Mouse (Mus musculus) intestine, embryonic 15.5 days (tissue): ENCODE results near the gene Pde4d. TPM values are rescaled to one million over a fixed set of nuclear protein-coding genes. Genes with fewer than 3 reads are reported as not detected.

Experiments
- ATAC-seq: fragments of 200-750 bp; cut with Nextera tagmentation; 2 replicates; pipeline ENCODE4 v1.8.0; 2017; ENCODE audit warnings: moderate TSS enrichment, moderate library complexity
- H3K27ac ChIP-seq: fragments of 300-500 bp; sonication (generic); 2 replicates; pipeline ENCODE4 v1.5.1; 2015; ENCODE audit warnings: mild to moderate bottlenecking, inconsistent platforms
- H3K27me3 ChIP-seq: fragments of 300-500 bp; sonication (generic); replicated peaks from 2 replicates; pipeline ENCODE4 v1.6.1; 2015; ENCODE audit warnings: inconsistent platforms
- H3K36me3 ChIP-seq: fragments of 300-500 bp; sonication (generic); 2 replicates; pipeline ENCODE4 v1.6.1; 2015; ENCODE audit warnings: inconsistent platforms
- H3K4me1 ChIP-seq: fragments of 300-500 bp; sonication (generic); replicated peaks from 2 replicates; pipeline ENCODE4 v1.6.1; 2015; ENCODE audit warnings: inconsistent platforms
- H3K4me2 ChIP-seq: fragments of 300-500 bp; sonication (generic); replicated peaks from 2 replicates; pipeline ENCODE4 v1.6.1; 2015; ENCODE audit warnings: mild to moderate bottlenecking, inconsistent platforms
- H3K4me3 ChIP-seq: fragments of 300-500 bp; sonication (generic); replicated peaks from 2 replicates; pipeline ENCODE4 v1.5.1; 2015; ENCODE audit warnings: inconsistent platforms
- H3K9ac ChIP-seq: fragments of 300-500 bp; sonication (generic); 2 replicates; pipeline ENCODE4 v1.6.1; 2015; ENCODE audit warnings: inconsistent platforms
- H3K9me3 ChIP-seq: fragments of 300-500 bp; sonication (generic); 2 replicates; pipeline ENCODE4 v1.6.1; 2016; ENCODE audit warnings: inconsistent platforms
- WGBS: fragments of 180-500 bp; shearing (Covaris S2); methylation state at CpG from one replicate; pipeline ENCODE4 v1.1.7; 2015; 5-methylcytosine and 5-hydroxymethylcytosine counted together
- polyA plus RNA-seq: library from polyadenylated mRNA; unstranded; fragments of >200 nt; fragmentation: Nextera tagmentation; extraction: Ambion mirVana; gene quantifications from 2 replicates; pipeline ENCODE4 v1.2.1, GENCODE M21; 2015

Gene Pde4d
- polyA plus RNA-seq, 1 experiment from 2014 or later = 18.5 TPM

DNA sequence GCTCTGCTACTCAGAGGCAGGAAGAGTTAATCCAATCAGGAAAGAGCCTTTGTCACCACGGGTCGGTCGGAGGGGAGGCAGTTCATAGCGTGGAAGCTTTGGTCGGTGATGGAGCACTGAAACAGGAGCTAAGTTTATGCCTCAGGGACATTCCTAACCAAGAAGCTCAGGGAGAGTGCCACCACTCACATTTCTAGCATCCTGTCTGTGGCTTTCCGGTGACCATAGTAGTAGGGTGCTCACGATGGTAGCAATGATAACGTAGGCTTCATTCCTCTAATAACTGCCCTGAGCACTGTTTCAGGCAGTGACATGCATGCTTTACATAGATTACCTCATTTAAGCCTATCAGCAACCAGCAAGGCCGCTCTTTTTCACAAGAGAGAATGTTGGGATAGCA, 755.8 kb downstream of the Pde4d start:
- no peak overlapping the region for H3K4me3 ChIP-seq
- H3K9me3 ChIP-seq = no peaks in the 10 kb centered on the region
- ATAC-seq = no peak
- no peaks in the 10 kb centered on the region for H3K36me3 ChIP-seq
- no peaks in the 10 kb centered on the region for H3K27me3 ChIP-seq
- H3K27ac ChIP-seq = no peak overlapping the region
- 38% methylated on average over 9 of the region's 9 CpGs for WGBS
- no peaks in the 10 kb centered on the region for H3K4me1 ChIP-seq
- H3K9ac ChIP-seq = no peak overlapping the region
- H3K4me2 ChIP-seq = no peak overlapping the region

DNA sequence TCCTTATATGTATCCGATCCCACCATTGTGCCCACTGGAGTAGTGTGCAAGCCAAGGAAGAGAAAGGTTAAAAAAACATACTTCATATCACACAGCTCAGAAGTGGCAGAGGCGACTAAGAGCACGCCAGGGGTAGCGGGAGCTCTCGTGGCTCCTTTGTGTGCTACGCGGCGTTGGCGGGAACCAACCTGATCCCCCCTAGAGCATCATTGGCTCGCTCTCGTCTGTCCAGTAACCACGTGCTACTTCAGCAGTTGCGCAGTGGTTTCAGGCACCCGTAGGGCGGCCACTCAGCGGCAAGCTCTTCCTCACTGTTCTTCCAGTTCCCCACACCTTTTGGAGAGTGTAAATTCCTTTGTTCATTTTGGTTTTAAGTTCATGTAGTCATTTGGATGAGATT, 758.9 kb downstream of the Pde4d start:
- ATAC-seq = no peak
- WGBS = 93% methylated on average over 16 of the region's 16 CpGs
- Histone ChIP-seq H3K36me3 (no peaks in the 10 kb centered on the region), H3K9ac (no peak overlapping the region), H3K9me3 (no peaks in the 10 kb centered on the region), H3K27ac (no peak overlapping the region), H3K4me1 (0 out of 2 replicates have a peak, but pooled peaks cover 6% of the 10 kb centered on the region), H3K4me2 (no peak overlapping the region), H3K4me3 (no peak overlapping the region), H3K27me3 (no peaks in the 10 kb centered on the region)

DNA sequence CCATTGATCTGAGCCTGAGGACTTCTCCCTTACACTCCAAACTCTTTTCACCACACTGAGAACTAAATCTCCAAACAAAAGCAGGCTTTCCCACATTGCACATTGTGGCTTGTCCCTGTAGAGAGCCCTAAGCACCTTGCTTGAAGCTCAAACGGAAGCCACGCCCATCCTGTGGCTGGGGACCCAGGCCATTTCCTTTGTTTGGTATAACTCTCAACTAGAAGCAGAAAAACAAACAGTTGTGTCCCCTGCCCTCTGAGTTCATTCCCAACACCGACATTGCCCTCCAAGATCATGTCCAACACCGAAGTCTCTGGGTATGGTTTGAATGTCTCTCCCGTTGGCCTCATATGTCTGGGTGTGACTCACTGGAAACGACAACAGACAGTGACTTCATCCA, 759.7 kb downstream of the Pde4d start:
- H3K36me3 ChIP-seq = no peaks in the 10 kb centered on the region
- H3K9ac ChIP-seq = no peak overlapping the region
- H3K4me3 ChIP-seq = no peak overlapping the region
- no peak overlapping the region for H3K27ac ChIP-seq
- WGBS = 67% methylated on average over 6 of the region's 6 CpGs
- H3K4me2 ChIP-seq = no peak overlapping the region
- H3K27me3 ChIP-seq = no peaks in the 10 kb centered on the region
- H3K9me3 ChIP-seq = no peaks in the 10 kb centered on the region
- ATAC-seq = no peak
- 0 out of 2 replicates have a peak, but pooled peaks cover 6% of the 10 kb centered on the region for H3K4me1 ChIP-seq

DNA sequence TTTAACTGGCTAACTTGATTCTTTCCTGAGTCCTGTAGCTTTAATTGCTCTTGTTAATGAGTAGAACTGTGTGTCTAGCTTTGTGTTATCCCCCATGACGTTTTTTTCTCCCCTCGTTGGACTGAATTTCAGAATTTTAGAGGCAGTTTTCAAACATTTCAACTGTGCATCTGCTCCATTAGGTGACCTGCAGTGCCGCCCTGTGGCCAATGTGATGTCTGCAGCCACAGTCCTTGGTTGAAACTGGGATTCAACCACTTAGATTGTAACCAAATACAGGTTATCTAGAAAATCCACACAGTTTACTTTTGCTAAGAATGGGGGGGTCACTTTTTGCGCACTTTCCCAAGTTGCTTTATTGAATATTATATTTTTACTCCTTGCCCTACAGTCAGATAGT, 760.7 kb downstream of the Pde4d start:
- WGBS = 4% methylated on average over 4 of the region's 4 CpGs
- 0 out of 2 replicates have a peak, but pooled peaks cover 6% of the 10 kb centered on the region for H3K4me1 ChIP-seq
- H3K4me2 ChIP-seq = no peak overlapping the region
- H3K9ac ChIP-seq = no peak overlapping the region
- H3K27me3 ChIP-seq = no peaks in the 10 kb centered on the region
- no peak overlapping the region for H3K4me3 ChIP-seq
- no peaks in the 10 kb centered on the region for H3K9me3 ChIP-seq
- H3K36me3 ChIP-seq = no peaks in the 10 kb centered on the region
- no peak overlapping the region for H3K27ac ChIP-seq
- no peak for ATAC-seq

DNA sequence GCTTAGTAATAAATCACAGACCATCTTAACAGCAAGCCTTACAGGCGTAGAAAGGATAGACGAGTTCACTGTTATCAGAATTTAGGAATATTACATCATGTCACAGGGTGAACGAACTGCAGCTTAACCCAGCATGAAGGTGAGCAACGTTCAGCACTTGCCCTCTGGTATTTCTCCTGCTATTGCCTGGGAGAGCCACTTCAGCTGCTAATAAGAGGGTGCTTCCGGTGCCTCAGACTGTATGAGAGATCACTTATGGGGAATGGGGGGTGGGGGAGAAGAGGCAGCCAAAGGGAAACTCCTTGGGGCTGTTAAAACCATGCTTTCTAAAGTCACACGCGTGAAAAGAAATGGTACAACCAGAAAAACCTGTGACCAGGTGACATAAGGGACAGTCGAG, 761.7 kb downstream of the Pde4d start:
- Histone ChIP-seq H3K9ac (no peak overlapping the region), H3K36me3 (no peaks in the 10 kb centered on the region), H3K9me3 (no peaks in the 10 kb centered on the region), H3K27me3 (no peaks in the 10 kb centered on the region), H3K4me3 (0 out of 2 replicates have a peak overlapping the region, but pooled peaks have one; percentile 22), H3K4me2 (peak overlapping the region; percentile 53), H3K27ac (no peak overlapping the region), H3K4me1 (0 out of 2 replicates have a peak, but pooled peaks cover 6% of the 10 kb centered on the region)
- no peak for ATAC-seq
- WGBS = 44% methylated on average over 8 of the region's 8 CpGs

DNA sequence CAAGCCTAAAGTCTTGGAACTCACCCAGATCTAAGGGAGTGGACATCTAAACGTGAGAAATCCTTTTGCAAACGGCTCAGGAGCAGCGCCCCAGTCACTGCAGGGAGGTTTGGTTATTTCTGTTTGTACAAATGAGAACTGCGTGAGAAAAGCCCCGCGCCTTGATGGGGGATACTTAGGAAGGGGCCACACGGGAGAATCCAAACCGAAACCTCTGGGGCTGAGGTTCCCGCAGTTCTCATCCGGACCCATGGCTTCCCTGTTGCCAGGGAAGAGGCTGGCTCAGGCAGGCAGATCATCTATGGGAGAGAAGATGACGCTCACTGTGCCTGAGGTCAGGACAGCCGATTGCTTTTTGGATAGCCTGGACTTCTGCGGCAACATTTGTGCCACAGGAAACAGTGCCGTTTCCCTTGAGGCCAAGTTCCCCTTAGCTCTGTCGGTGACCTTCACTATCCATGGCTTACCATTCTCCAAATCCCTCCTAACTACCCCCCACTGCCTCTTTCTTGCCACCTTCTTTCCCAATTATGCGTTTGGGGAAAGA, 762.3 kb downstream of the Pde4d start:
- 42% methylated on average over 16 of the region's 16 CpGs for WGBS
- no peaks in the 10 kb centered on the region for H3K36me3 ChIP-seq
- no peak overlapping the region for H3K27ac ChIP-seq
- H3K4me3 ChIP-seq = peak overlapping the region; percentile 22
- 0 out of 2 replicates have a peak, but pooled peaks cover 6% of the 10 kb centered on the region for H3K4me1 ChIP-seq
- no peak overlapping the region for H3K9ac ChIP-seq
- peak overlapping the region; percentile 53 for H3K4me2 ChIP-seq
- H3K9me3 ChIP-seq = no peaks in the 10 kb centered on the region
- no peaks in the 10 kb centered on the region for H3K27me3 ChIP-seq
- ATAC-seq = no peak

DNA sequence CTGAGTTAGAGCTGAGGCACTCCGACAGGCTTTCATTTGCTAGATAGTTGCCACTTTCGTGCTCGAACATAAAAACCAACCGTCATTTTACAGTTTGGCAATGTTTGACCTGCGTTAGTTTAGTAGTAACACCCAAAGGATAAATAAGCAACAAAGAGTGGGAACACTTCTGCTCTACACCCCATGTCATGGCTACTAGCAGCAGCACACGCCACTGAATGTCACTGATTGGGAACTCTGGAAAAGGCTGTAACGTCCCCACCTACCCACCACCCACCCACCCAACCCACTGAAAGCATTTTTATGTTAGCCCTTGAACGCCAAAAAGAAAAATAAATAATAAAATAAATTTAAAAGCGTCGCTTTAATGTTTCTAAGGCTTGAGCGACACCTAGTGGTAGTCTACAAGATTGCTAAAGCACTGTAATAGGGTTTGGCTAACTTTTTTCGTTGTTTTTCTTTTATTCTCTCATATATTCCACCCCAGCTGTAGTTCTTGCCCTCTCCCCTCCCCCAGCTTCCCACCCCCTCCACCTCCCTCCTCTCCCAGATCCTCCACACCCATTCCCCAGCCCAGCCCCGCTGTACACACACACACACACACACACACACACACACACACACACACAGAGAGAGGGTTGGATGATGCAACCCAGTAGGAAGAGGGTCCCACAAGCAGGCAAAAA, 763.2 kb downstream of the Pde4d start:
- 24% methylated on average over 13 of the region's 13 CpGs for WGBS
- Histone ChIP-seq H3K9ac (no peak overlapping the region), H3K27me3 (no peaks in the 10 kb centered on the region), H3K36me3 (no peaks in the 10 kb centered on the region), H3K27ac (no peak overlapping the region), H3K4me2 (peak overlapping the region; percentile 53), H3K4me1 (0 out of 2 replicates have a peak, but pooled peaks cover 6% of the 10 kb centered on the region), H3K4me3 (no peak overlapping the region), H3K9me3 (no peaks in the 10 kb centered on the region)
- ATAC-seq = peak; percentile 41

DNA sequence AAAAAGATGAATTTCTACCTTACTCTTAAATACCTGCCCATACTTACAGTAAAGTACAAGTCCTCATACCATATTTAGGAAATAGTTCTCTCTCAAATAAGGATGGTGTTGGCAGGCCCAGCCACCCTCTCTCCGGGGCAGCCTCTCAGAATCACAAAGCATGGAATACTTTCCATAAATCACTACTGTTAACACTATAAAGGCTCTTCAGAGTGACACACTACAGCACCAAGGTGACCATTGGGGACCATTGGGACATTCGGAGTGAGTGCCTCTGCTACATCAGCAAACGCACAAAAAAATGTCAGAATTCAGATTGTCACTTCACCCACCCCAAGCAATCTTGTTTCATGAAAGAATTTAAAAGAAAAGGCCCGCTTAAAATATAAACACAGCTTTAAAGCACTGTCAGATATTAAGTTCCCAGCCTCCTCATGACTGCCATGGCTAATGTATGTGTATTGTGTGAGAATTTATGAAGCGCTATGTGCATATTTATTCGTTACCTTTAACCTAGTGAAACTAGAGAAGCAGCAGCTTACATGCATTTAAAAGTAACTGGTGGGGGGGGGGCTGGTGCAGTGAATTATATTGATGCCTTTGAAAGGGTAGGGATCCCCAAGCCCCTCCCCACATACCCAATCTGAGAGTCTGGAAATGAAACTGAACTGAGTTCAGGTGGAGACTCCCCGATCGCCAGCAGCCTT, 769.4 kb downstream of the Pde4d start:
- no peak for ATAC-seq
- Histone ChIP-seq H3K9ac (no peak overlapping the region), H3K36me3 (no peaks in the 10 kb centered on the region), H3K4me2 (no peak overlapping the region), H3K9me3 (no peaks in the 10 kb centered on the region), H3K4me3 (no peak overlapping the region), H3K27me3 (no peaks in the 10 kb centered on the region), H3K4me1 (no peaks in the 10 kb centered on the region), H3K27ac (no peak overlapping the region)
- WGBS = 79% methylated on average over 8 of the region's 8 CpGs

DNA sequence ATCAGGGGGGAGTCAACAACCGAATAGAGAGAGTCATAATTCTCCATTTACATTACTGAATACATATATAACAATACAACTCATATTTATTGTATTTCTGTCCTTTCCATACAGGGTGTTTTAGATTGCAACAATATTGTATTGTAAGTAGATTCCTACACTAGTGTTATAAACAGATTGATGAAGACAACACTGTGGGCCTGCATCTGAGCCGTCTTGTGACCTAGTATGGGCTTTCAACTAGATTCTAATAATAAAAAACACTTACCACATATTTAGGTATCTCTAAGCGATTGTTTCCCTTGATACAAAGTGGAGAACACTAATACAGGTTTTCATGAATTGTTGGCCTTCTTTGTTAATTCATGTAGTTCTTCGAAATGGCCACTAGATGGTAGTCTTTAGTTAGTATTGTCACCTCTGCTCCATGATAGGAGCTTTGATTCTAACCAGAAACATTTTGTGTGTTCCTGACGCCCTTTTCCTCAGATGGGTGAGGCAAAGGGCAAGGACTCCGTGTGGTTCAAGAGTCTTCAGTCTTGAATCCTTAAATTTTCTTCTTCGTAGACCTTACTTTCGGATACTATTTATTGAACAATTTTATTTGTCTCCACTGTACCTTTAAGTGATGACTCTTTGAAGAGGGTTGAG, 779.3 kb downstream of the Pde4d start:
- ATAC-seq = peak; percentile 78
- peak overlapping the region; percentile 23 for H3K4me3 ChIP-seq
- H3K27ac ChIP-seq = no peak overlapping the region
- H3K9ac ChIP-seq = no peak overlapping the region
- peaks cover 2% of the 10 kb centered on the region; the same call in 1 of the 2 replicates for H3K4me1 ChIP-seq
- WGBS = 19% methylated on average over 8 of the region's 8 CpGs
- H3K27me3 ChIP-seq = no peaks in the 10 kb centered on the region
- H3K9me3 ChIP-seq = no peaks in the 10 kb centered on the region
- H3K4me2 ChIP-seq = peak overlapping the region; percentile 62
- no peaks in the 10 kb centered on the region for H3K36me3 ChIP-seq

DNA sequence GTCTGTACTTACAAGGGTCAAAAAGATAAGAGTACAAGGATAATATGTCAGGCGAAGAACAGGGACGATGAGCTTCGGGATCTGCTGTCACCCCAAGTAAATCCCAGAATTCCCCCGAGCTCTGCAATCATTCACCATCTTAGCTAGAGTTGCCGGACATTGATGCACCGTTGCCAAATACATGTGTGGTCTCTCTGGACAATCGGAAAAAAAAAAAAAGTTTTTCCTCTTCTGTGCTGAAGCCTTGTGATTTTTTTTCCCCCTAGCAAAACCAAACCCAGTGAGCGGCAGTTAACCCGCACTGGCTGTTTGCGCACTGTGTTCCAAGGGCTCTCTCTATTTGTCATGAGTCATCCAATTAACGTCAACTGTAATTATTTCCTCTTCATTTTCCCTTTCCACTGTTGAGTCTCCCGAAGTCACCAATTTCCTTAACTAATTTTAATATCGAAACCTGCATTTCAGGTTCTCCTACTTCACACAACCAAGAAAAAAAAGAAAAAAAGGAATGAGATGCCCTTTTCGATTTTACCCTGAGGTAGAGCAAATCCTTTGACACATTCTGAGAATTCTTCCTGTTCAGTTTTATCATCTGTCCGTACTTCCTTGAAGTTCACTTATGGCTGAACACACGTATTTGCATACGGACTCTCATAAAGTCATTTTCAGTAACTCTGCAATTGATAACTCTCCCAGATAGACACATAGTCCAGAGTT, 780.0 kb downstream of the Pde4d start:
- no peaks in the 10 kb centered on the region for H3K36me3 ChIP-seq
- H3K27me3 ChIP-seq = no peaks in the 10 kb centered on the region
- 34% methylated on average over 17 of the region's 17 CpGs for WGBS
- H3K27ac ChIP-seq = no peak overlapping the region
- ATAC-seq = peak; percentile 74
- H3K4me3 ChIP-seq = peak overlapping the region; percentile 23
- H3K9ac ChIP-seq = no peak overlapping the region
- H3K9me3 ChIP-seq = no peaks in the 10 kb centered on the region
- H3K4me1 ChIP-seq = peaks cover 2% of the 10 kb centered on the region; the same call in 1 of the 2 replicates
- H3K4me2 ChIP-seq = peak overlapping the region; percentile 62

DNA sequence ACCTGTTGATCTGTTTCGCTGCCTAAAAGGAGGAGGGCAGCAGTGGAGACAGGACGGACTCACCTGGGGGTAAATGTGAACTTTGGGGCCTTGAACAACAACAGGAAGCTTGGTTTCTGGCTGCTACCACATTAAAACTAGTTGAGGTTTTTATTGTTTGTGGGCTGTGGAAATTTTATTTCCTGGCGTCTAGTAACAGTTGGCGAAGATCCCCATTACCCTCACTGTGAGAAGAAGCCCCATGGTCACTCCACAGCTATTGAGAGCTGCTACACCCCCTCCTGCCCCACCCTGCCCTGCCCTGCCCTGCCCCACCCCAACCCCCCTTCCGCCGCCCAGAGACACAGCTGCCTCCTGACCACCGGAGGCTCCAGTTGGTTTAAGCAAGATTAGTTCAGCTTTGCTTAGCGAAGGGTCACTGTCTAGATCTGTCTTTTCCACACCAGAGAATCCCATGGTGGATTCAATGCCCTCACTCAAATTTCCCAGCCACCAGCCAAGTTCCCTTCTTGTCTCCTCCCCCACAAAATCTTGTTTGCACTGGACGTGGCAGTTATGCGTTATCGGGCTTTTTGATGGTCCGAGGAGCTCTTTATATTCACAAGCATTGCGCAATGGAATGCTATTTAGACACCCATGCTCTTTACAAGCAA, 780.7 kb downstream of the Pde4d start:
- Histone ChIP-seq H3K27ac (no peak overlapping the region), H3K4me3 (no peak overlapping the region), H3K9me3 (no peaks in the 10 kb centered on the region), H3K36me3 (no peaks in the 10 kb centered on the region), H3K27me3 (no peaks in the 10 kb centered on the region), H3K9ac (no peak overlapping the region), H3K4me1 (peaks cover 2% of the 10 kb centered on the region; the same call in 1 of the 2 replicates), H3K4me2 (peak overlapping the region; percentile 62; the same call in 1 of the 2 replicates)
- WGBS = 47% methylated on average over 13 of the region's 13 CpGs
- peak; percentile 69; the same call in 1 of the 2 replicates for ATAC-seq
